Mouse (Mus musculus) testis, postnatal 14 days (tissue): ENCODE results near the gene Szrd1.

Experiments used
- DNase-seq: peaks from one replicate; pipeline ENCODE4 v3.0.0; 2021; ENCODE audit warnings: low spot score

Szrd1 gene

DNA sequence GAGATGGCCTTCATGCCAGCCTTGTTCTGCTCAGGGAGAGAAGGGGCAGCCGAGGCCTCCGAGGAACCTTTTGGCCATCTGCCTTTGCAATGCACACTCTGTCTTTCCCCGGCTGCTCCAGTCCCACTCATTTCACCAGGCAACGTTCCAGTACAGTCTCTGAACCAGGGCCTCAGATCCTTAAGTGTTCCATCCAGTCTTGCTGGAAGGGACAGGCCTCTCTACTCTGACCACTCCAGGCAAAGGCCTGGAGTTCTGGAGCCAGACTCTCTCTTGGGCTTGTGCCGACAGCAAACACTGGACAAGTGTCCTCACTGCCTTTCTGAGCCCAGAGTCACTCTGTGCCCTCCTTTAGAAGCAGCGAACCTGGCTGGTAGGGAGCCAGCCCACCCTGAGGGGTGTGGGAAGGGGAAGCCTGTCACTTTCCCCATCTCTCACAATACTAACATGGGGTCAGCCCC, 25.0 kb downstream of the Szrd1 start:
- DNase-seq = peak; percentile 72

- no peak for DNase-seq
Measured at GRCm38 (mm10) chr4:141113831-141114230, 25.7 kb downstream of the Szrd1 start.

DNA sequence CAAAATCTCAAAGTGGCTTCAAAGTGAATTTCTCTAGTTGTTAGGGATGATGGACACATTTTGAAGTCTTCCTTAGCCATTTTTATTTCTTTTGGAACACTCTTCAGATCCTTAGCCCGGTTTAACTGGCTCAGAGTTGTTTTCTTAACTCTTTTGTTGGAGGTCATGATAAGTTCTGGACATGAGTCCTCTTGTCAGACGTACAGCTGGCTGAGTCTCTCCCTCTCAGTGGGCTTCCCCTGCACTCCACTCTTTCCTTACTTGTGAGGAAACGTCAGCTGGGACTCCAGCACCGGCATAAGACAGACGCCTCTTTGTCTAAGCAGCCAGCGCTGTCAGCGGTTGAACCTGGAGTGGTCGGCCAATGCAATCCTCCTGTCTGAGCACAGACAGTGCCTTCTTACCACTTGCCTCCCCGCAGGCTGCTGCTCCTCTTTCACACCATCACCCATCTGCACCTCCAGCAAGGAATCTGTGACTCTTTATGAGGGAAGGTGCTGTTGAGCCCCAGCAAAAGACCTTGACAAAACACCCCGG, 31.3 kb downstream of the Szrd1 start:
- no peak for DNase-seq

DNA sequence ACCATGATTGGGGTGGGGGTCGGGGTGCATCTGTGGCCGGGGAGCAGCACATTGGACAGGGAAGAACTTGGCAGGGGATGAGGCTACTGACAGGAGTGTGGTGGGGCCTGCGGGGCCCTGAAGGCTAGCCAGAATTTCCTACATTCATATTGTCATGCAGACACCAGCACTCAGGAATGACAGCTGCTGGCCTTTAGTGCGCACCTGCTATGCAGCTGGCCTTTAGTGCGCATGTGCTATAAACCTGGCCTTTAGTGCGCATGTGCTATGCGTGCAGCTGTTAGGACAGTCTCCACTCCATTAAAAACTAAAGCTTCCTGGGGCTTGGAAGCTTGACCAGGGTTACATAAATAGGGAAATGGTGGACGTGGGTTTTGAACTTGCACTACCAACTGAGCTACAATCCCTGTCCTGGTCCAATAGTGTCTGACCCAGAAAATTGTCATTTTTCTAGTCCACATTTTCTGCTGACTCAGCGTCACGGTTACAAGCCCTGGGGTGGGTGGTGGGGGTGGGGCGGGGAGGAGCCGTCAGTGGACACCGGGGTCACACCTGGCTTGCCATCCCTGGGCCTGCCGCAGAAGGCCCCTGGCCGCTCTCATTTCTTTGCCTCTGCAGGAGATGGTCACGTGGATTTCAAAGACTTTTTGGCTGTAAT, 32.9 kb downstream of the Szrd1 start:
- DNase-seq = no peak

- no peak for DNase-seq
Measured at GRCm38 (mm10) chr4:141101855-141102254, 37.7 kb downstream of the Szrd1 start.

DNA sequence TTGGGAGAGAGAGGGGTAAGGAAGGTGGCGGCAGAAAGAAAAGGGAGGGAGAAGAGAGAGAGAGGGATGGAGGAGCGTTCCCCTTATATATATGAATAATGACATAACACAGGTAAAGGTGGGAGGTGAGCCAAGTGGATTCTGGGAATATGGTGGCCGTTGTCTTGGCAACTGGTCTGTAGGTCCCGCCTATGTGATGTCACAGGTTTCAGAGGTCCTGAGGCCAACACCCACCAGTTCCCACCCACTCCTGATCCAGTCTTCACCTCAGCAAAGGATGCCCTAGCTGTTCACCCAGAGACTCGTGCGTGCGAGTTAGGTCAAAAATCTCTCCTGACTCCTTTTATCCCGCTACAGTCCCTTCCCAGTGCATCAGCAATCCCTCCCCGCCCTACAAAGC, 38.3 kb downstream of the Szrd1 start:
- no peak for DNase-seq

DNA sequence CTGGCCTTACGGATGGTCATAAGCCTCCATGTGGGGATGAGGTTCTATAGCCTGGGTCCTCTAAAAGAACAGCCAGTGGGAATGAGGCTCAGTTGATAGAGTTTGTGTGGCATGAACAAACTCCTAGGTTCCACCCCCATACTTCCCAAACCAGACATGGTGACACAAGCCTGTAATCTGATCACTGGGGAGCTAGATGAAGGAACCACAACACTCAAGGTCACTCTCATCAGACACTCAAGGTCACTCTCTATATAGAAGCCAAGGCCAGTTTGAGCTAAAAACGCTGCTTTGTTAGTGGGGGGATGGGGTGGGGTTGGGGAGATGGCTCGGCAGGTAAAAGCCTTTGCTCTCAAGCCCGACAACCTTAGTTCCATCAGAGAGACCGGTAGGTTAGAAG, 39.6 kb downstream of the Szrd1 start:
- DNase-seq = no peak

- DNase-seq = no peak
Measured at GRCm38 (mm10) chr4:141098935-141099334, 40.6 kb downstream of the Szrd1 start.

GRCm38 (mm10) chr4:141096710-141097109, 42.9 kb downstream of the Szrd1 start:
- DNase-seq = no peak

- DNase-seq = no peak
Measured at GRCm38 (mm10) chr4:141095016-141095415, 44.6 kb downstream of the Szrd1 start.

DNA sequence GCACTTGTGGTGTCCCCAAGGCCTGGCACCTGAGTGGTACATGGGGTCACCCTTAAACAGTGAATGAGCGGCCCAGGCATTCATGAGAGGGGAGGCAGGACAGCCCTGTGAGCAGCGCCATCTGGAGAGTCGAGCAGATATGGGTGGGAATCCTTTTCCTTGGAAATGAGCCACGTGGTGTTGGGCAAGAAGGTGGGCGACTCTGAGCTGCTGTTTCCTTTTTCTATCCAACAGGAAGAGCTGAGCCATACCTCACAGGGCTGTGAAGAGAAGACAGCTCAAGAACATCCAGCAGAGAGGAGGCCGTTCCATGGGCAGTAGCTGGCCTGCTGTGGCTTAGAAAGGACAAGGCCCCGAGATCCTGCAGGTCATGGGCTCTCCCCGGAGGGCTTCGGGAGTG, 50.9 kb downstream of the Szrd1 start:
- DNase-seq = no peak

- no peak for DNase-seq
Measured at GRCm38 (mm10) chr4:141088033-141088432, 51.5 kb downstream of the Szrd1 start, which contains the start of gene Spata21. Spata21 (plus strand) TSS chr4:141088333.

DNA sequence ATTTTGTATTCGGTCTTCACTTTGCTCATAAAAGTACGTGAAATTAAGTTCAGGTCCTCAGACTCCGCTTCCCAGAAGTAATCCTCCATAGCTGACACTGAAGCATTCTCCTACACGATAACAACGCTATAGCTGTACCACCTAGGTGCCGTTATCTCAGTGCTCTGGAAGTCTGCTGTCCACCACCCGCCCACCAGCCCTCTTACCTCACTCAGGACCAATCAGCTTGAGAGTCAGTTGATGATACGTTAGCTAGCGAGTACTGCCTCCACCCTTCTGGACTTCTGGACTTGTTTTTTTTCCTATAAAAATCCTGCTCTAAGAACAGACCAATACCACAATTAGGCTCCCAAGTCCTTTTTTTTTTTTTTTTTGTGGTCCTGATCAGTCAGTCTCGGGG, 52.7 kb downstream of the Szrd1 start:
- DNase-seq = no peak

DNA sequence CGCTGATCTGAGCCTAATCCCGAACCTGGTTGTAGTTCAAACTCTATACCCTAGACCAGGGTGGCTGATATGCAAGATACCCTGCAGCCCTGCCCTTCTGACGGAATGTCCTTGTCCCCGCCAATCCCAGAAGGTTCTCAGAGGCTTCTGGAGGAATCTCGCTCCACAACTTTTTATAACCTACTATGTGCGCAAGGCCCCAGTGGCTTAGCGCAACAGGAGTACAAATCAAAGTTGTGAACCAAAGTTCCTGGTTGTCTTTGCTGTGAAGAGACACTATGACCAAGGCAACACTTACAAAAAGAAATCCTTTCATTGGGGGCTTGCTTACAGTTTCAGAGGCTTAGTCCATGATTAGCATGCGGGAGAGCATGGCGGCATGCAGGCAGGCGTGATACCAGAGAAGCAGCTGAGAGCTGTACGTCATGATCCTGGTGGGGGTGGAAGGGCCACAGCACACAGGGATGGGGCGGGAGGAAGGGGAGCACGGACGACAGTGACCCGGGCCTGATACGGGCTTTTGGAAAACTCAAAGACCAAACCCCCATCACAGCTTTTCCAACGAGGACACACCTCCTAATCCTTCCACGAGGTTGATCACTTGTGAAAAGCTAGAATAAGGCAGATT, 61.0 kb downstream of the Szrd1 start:
- no peak for DNase-seq

GRCm38 (mm10) chr4:141077681-141078509, 61.7 kb downstream of the Szrd1 start, which contains the start of gene Necap2:
Necap2 (minus strand) TSS chr4:141078357.
- DNase-seq = peak; percentile 93

- DNase-seq = no peak
Measured at GRCm38 (mm10) chr4:141076761-141077506, 62.6 kb downstream of the Szrd1 start.

DNA sequence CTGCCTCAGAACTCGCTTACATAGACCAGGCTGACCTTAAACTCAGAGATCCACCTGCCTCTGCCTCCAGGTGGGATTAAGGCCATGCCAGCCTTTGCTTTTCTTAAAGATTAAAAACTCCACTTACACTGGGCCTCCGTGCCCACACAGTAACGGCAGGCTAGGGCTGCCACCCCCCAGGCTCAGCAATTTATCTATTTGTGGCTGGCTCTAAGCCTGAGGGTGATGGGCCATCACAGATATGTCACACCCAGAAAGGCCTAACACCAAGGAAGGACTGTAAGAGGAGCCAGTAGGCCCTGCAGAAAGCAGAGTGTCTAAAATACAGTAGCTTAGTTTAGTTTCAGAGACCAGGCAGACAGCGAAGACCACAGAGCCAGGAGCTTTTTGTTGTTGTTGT, 65.5 kb downstream of the Szrd1 start:
- DNase-seq = no peak

DNA sequence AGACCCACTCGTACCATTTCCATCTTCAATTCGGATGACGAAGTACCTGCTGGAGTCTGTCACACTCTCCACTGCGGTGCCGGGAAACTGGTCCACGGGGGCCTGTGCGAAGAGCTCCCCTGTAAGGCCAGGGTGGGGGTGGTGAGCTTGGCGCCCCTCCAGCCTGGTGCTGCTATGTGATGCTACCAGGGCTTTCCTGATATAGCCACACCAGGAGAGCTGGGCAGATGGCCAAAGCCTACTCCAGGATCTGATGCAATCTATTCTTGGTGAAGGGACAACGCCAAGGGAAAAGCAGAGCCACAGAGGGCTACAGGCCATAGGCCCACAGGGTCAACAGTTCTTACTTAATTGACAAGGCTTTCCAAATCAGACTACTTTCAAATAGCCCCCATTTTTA, 65.9 kb downstream of the Szrd1 start:
- no peak for DNase-seq

DNA sequence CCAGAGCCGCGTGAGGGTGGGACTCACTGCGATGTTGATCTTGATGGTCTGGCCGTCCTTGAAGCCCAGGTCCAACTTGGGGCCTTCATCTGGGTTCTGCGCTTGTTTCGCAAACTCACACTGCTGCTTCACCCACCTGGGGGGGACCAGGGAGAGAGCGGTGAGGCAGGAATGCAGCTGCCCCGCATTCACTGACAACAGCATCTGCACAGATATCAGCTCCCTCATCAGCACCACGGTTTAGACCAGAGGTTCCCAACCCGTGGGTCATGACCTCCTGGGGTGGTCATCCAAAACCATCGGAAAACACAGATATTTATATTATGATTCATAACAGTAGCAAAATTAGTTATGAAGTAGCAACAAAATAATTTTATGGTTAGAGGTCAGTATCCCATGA, 67.1 kb downstream of the Szrd1 start:
- DNase-seq = no peak

GRCm38 (mm10) chr4:141069731-141070130, 69.8 kb downstream of the Szrd1 start:
- no peak for DNase-seq

DNA sequence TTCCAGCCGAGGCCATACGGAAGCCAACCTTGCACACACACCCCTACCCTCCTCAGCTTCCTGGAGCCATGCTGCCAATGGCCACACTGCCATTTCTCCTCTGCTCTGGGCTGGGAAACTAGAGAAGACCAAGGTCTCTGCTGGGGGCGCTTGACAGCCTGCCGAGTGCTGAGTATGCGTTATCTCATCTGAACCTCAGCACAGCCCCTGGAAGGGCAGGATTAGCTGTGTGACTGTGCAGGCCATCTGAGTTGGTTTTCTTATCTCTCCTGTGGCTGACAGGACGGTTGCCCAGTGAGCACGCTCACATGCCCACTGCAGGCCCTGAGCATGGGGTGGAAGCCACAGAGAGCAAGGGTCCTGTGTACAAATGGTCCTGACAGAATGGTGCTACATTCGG, 70.9 kb downstream of the Szrd1 start:
- DNase-seq = no peak

- no peak for DNase-seq
Measured at GRCm38 (mm10) chr4:141067516-141068046, 72.0 kb downstream of the Szrd1 start.
